Mouse (Mus musculus) C2C12 (cell line): ENCODE data around the gene Egfl8. TPM values are rescaled to one million over a fixed set of nuclear protein-coding genes. Genes with fewer than 3 reads are reported as not detected.

Source experiments
- H3K27me3 ChIP-seq: one replicate; pipeline ENCODE4 v1.6.1; 2011; ENCODE audit not compliant: control insufficient read depth, insufficient read depth, insufficient read length
- H3K36me3 ChIP-seq: one replicate; pipeline ENCODE4 v1.6.1; 2011; ENCODE audit not compliant: control insufficient read depth, insufficient read depth
- H3K4me3 ChIP-seq: one replicate; pipeline ENCODE4 v1.5.1; 2011; ENCODE audit warnings: mild to moderate bottlenecking, control low read depth; ENCODE audit not compliant: poor library complexity, insufficient read depth, severe bottlenecking
- H3K79me2 ChIP-seq: one replicate; pipeline ENCODE4 v1.6.1; 2011; ENCODE audit not compliant: control insufficient read depth, insufficient read depth
- H3K79me3 ChIP-seq: one replicate; pipeline ENCODE4 v1.6.1; 2011; ENCODE audit warnings: low read depth, control low read depth
- H3ac ChIP-seq: one replicate; pipeline ENCODE3; 2011; ENCODE audit warnings: low read depth; ENCODE audit not compliant: control insufficient read depth, insufficient read length
- CEBPB ChIP-seq: IDR thresholded peaks from one replicate; pipeline ENCODE4 v1.6.1; 2011; ENCODE audit warnings: low read depth, mild to moderate bottlenecking, control low read depth, moderate library complexity
- CTCF ChIP-seq: IDR thresholded peaks from one replicate; pipeline ENCODE4 v1.5.1; 2011; ENCODE audit not compliant: control insufficient read depth, insufficient read depth, insufficient read length
- FOSL1 ChIP-seq: IDR thresholded peaks from one replicate; pipeline ENCODE4 v1.8.0; 2011; ENCODE audit warnings: mild to moderate bottlenecking, low read length; ENCODE audit not compliant: poor library complexity, insufficient read depth, severe bottlenecking
- MAX ChIP-seq: IDR thresholded peaks from one replicate; pipeline ENCODE4 v1.6.1; 2011; ENCODE audit warnings: mild to moderate bottlenecking, control low read depth
- MYOD1 ChIP-seq: IDR thresholded peaks from one replicate; pipeline ENCODE4 v1.6.1; 2011; ENCODE audit warnings: low read depth; ENCODE audit not compliant: control insufficient read depth, insufficient read length
- MYOG ChIP-seq: IDR thresholded peaks from one replicate; pipeline ENCODE4 v1.6.1; 2011; ENCODE audit not compliant: control insufficient read depth, insufficient read length; ENCODE audit errors: extremely low read depth
- USF1 ChIP-seq: IDR thresholded peaks from one replicate; pipeline ENCODE4 v1.6.1; 2011; ENCODE audit warnings: low read depth, mild to moderate bottlenecking, control low read depth, moderate library complexity
- polyA plus RNA-seq: library from polyadenylated mRNA; unstranded; fragments of >200 nt; fragmentation: generic; extraction: Trizol; gene quantifications from one replicate; pipeline ENCODE4 v1.2.1, GENCODE M21; 2012; ENCODE audit warnings: missing spikeins

The Egfl8 gene
- polyA plus RNA-seq, 1 experiment = 0.22 TPM

- Histone ChIP-seq H3K4me3 (no peak overlapping the region), H3K27me3 (no peaks in the 10 kb centered on the region), H3K79me2 (no peaks in the 10 kb centered on the region), H3ac (no peak overlapping the region), H3K36me3 (no peaks in the 10 kb centered on the region), H3K79me3 (no peaks in the 10 kb centered on the region)
- no peak for TF ChIP-seq MYOG
These were observed 9.2 kb upstream of the Egfl8 start for GRCm38 (mm10) chr17:34624981-34625380.

- H3K4me3 ChIP-seq = no peak overlapping the region
- no peaks in the 10 kb centered on the region for H3K79me2 ChIP-seq
- H3K27me3 ChIP-seq = no peaks in the 10 kb centered on the region
- no peaks in the 10 kb centered on the region for H3K79me3 ChIP-seq
- no peaks in the 10 kb centered on the region for H3K36me3 ChIP-seq
- no peak for TF ChIP-seq CTCF
- no peak for TF ChIP-seq MYOD1
- TF ChIP-seq USF1 = no peak
- no peak for TF ChIP-seq MAX
- no peak for TF ChIP-seq MYOG
- TF ChIP-seq FOSL1 = no peak
- TF ChIP-seq CEBPB = no peak
- H3ac ChIP-seq = no peak overlapping the region
These were observed 7.4 kb upstream of the Egfl8 start for GRCm38 (mm10) chr17:34623161-34623560.

- Histone ChIP-seq H3K36me3 (no peaks in the 10 kb centered on the region), H3K79me3 (no peaks in the 10 kb centered on the region), H3K4me3 (no peak overlapping the region), H3K27me3 (no peaks in the 10 kb centered on the region), H3ac (no peak overlapping the region), H3K79me2 (no peaks in the 10 kb centered on the region)
- TF ChIP-seq MYOG (no peak), CEBPB (no peak), MYOD1 (no peak), MAX (no peak)
These were observed 5.2 kb upstream of the Egfl8 start for GRCm38 (mm10) chr17:34621006-34621405.

GRCm38 (mm10) chr17:34618999-34619398 is 3.2 kb upstream of the Egfl8 start:
- H3K79me2 ChIP-seq = no peaks in the 10 kb centered on the region
- H3ac ChIP-seq = no peak overlapping the region
- TF ChIP-seq FOSL1 (no peak), MYOD1 (no peak), CEBPB (no peak), USF1 (no peak), MAX (no peak), CTCF (peak; percentile 56), MYOG (no peak)
- no peaks in the 10 kb centered on the region for H3K36me3 ChIP-seq
- H3K27me3 ChIP-seq = no peaks in the 10 kb centered on the region
- no peak overlapping the region for H3K4me3 ChIP-seq
- H3K79me3 ChIP-seq = no peaks in the 10 kb centered on the region

GRCm38 (mm10) chr17:34613830-34614229 is 1.9 kb downstream of the Egfl8 start:
- Histone ChIP-seq H3K4me3 (no peak overlapping the region), H3K27me3 (no peaks in the 10 kb centered on the region), H3ac (no peak overlapping the region), H3K36me3 (peaks cover 12% of the 10 kb centered on the region), H3K79me3 (peaks cover 3% of the 10 kb centered on the region), H3K79me2 (peaks cover 12% of the 10 kb centered on the region)
- TF ChIP-seq FOSL1 (no peak), MAX (no peak), MYOD1 (no peak)

GRCm38 (mm10) chr17:34613054-34613645 is 2.6 kb downstream of the Egfl8 start:
- no peak overlapping the region for H3K4me3 ChIP-seq
- TF ChIP-seq CEBPB (no peak), FOSL1 (no peak), USF1 (no peak), MYOG (no peak), CTCF (no peak), MAX (no peak), MYOD1 (no peak)
- H3K27me3 ChIP-seq = no peaks in the 10 kb centered on the region
- H3K79me3 ChIP-seq = peaks cover 4% of the 10 kb centered on the region
- no peak overlapping the region for H3ac ChIP-seq
- peaks cover 18% of the 10 kb centered on the region for H3K79me2 ChIP-seq
- H3K36me3 ChIP-seq = peaks cover 12% of the 10 kb centered on the region
